Mouse (Mus musculus) CH12.LX (cell line): ENCODE measurements at regions not wholly inside any gene's neighbourhood (a gene's known extent, or its start where the extent isn't known, plus 50 kb on each side); places are given as distances from the start of the nearest gene placed in this dataset.

Experiments
- DNase-seq: peaks from one replicate; pipeline ENCODE4 v3.0.0-alpha.2; 2013; ENCODE audit errors: extremely low read depth
- H3K27ac ChIP-seq: 2 replicates; pipeline ENCODE4 v1.5.1; 2012; ENCODE audit warnings: low read depth, mild to moderate bottlenecking, control low read depth, moderate library complexity; ENCODE audit not compliant: insufficient read depth
- H3K27me3 ChIP-seq: replicated peaks from 2 replicates; pipeline ENCODE3; 2012; ENCODE audit warnings: inconsistent platforms
- H3K36me3 ChIP-seq, 2 experiments: replicated peaks in 1 of 2; 2 replicates each; pipeline versions ENCODE3 to v1.6.1; 2012; ENCODE audit warnings: inconsistent platforms in 1 of 2, low read length in 1 of 2, mild to moderate bottlenecking in 1 of 2, mixed read lengths in 1 of 2, moderate library complexity in 1 of 2; ENCODE audit not compliant: control insufficient read depth in 1 of 2, insufficient read depth in 1 of 2
- H3K4me1 ChIP-seq, 2 experiments: 2 replicates each; pipeline ENCODE4 v1.6.1; 2012; ENCODE audit warnings: inconsistent platforms in 1 of 2, moderate library complexity in 1 of 2; ENCODE audit not compliant: insufficient read depth in 2 of 2, control insufficient read depth in 1 of 2
- H3K4me2 ChIP-seq: 2 replicates; pipeline ENCODE4 v1.6.1; 2012; ENCODE audit warnings: low read depth, mild to moderate bottlenecking, control low read depth; ENCODE audit not compliant: poor library complexity, insufficient read depth, severe bottlenecking
- H3K4me3 ChIP-seq, 3 experiments: fragments of 150-350 bp in 1 of 3; sonication (generic) in 1 of 3; replicated peaks in 1 of 3; 2 replicates each; pipeline versions ENCODE3 to v1.5.1; 2011 to 2012; ENCODE audit warnings: low read depth in 2 of 3, low read length in 2 of 3, mild to moderate bottlenecking in 2 of 3, moderate library complexity in 2 of 3, control low read depth in 1 of 3, improper control_type of control experiment in 1 of 3, inconsistent platforms in 1 of 3, mixed read lengths in 1 of 3; ENCODE audit not compliant: poor library complexity in 1 of 3
- H3K79me2 ChIP-seq: replicated peaks from 2 replicates; pipeline ENCODE4 v1.6.1; 2012; ENCODE audit warnings: mild to moderate bottlenecking, moderate library complexity; ENCODE audit not compliant: control insufficient read depth, poor library complexity, insufficient read depth, severe bottlenecking; ENCODE audit errors: extremely low read depth
- H3K9ac ChIP-seq: 2 replicates; pipeline ENCODE4 v1.6.1; 2012; ENCODE audit warnings: low read depth, mild to moderate bottlenecking, control low read depth, moderate library complexity; ENCODE audit not compliant: insufficient read depth
- H3K9me3 ChIP-seq: replicated peaks from 2 replicates; pipeline ENCODE3; 2012; ENCODE audit warnings: low read length, inconsistent platforms, mixed read lengths
- BHLHE40 ChIP-seq: IDR thresholded peaks from 2 replicates; pipeline ENCODE4 v1.6.1; 2011; ENCODE audit warnings: mild to moderate bottlenecking, low read depth, low read length, improper control_type of control experiment
- E2F4 ChIP-seq: IDR thresholded peaks from 2 replicates; pipeline ENCODE4 v1.6.1; 2011; ENCODE audit warnings: low read depth, low read length, improper control_type of control experiment; ENCODE audit not compliant: insufficient replicate concordance
- EP300 ChIP-seq: IDR thresholded peaks from 2 replicates; pipeline ENCODE4 v1.6.1; 2011; ENCODE audit warnings: low read length, improper control_type of control experiment
- GABPA ChIP-seq: IDR thresholded peaks from 2 replicates; pipeline ENCODE4 v1.6.1; 2012; ENCODE audit warnings: low read depth, low read length, improper control_type of control experiment, inconsistent platforms; ENCODE audit not compliant: insufficient replicate concordance
- HCFC1 ChIP-seq: IDR thresholded peaks from 2 replicates; pipeline ENCODE4 v1.6.1; 2012; ENCODE audit warnings: low read depth, mild to moderate bottlenecking, inconsistent platforms, low read length, improper control_type of control experiment
- IRF4 ChIP-seq: IDR thresholded peaks from 2 replicates; pipeline ENCODE4 v1.6.1; 2014; ENCODE audit warnings: low read depth, mild to moderate bottlenecking, inconsistent platforms, low read length, improper control_type of control experiment
- JUN ChIP-seq: IDR thresholded peaks from 2 replicates; pipeline ENCODE4 v1.6.1; 2011; ENCODE audit warnings: low read depth, mild to moderate bottlenecking, low read length, improper control_type of control experiment, moderate library complexity; ENCODE audit not compliant: insufficient read depth
- MAFK ChIP-seq: IDR thresholded peaks from 2 replicates; pipeline ENCODE4 v1.6.1; 2011; ENCODE audit warnings: low read length, improper control_type of control experiment; ENCODE audit not compliant: insufficient replicate concordance
- MEF2A ChIP-seq: IDR thresholded peaks from 2 replicates; pipeline ENCODE4 v1.6.1; 2014; ENCODE audit warnings: low read depth, mild to moderate bottlenecking, inconsistent platforms, low read length, improper control_type of control experiment, borderline replicate concordance
- MXI1 ChIP-seq: IDR thresholded peaks from 2 replicates; pipeline ENCODE4 v1.6.1; 2011; ENCODE audit warnings: mild to moderate bottlenecking, low read depth, low read length, improper control_type of control experiment
- MYC ChIP-seq: IDR thresholded peaks from 2 replicates; pipeline ENCODE4 v1.6.1; 2011; ENCODE audit warnings: low read depth, mild to moderate bottlenecking, improper control_type of control experiment, low read length
- NRF1 ChIP-seq: IDR thresholded peaks from 2 replicates; pipeline ENCODE4 v1.6.1; 2014; ENCODE audit warnings: low read depth, mild to moderate bottlenecking, inconsistent platforms, low read length, improper control_type of control experiment, moderate library complexity
- PAX5 ChIP-seq: IDR thresholded peaks from 2 replicates; pipeline ENCODE4 v1.6.1; 2012; ENCODE audit warnings: low read length, inconsistent platforms, mixed read lengths
- POLR2A ChIP-seq: IDR thresholded peaks from 2 replicates; pipeline ENCODE4 v1.6.1; 2011; ENCODE audit warnings: low read depth, mild to moderate bottlenecking, improper control_type of control experiment, low read length
- RAD21 ChIP-seq: IDR thresholded peaks from 2 replicates; pipeline ENCODE4 v1.6.1; 2011; ENCODE audit warnings: low read depth, mild to moderate bottlenecking, low read length, improper control_type of control experiment, moderate library complexity
- SIN3A ChIP-seq: IDR thresholded peaks from 2 replicates; pipeline ENCODE4 v1.6.1; 2012; ENCODE audit warnings: low read length, improper control_type of control experiment, inconsistent platforms
- SMC3 ChIP-seq: IDR thresholded peaks from 2 replicates; pipeline ENCODE4 v1.6.1; 2011; ENCODE audit warnings: low read depth, low read length, improper control_type of control experiment
- TBP ChIP-seq: conservative IDR thresholded peaks from 2 replicates; pipeline ENCODE4 v1.6.1; 2011; ENCODE audit warnings: low read depth, low read length, improper control_type of control experiment
- USF1 ChIP-seq: IDR thresholded peaks from 2 replicates; pipeline ENCODE4 v1.6.1; 2014; ENCODE audit warnings: low read depth, mild to moderate bottlenecking, inconsistent platforms, low read length, improper control_type of control experiment
- ZC3H11A ChIP-seq: IDR thresholded peaks from 2 replicates; pipeline ENCODE4 v1.6.1; 2012; ENCODE audit warnings: low read depth, mild to moderate bottlenecking, inconsistent platforms, low read length, improper control_type of control experiment
- ZMIZ1 ChIP-seq: IDR thresholded peaks from 2 replicates; pipeline ENCODE4 v1.6.1; 2012; ENCODE audit warnings: low read depth, mild to moderate bottlenecking, inconsistent platforms, low read length, improper control_type of control experiment
- dilution Hi-C: fragments of 300-500 bp; cut with MboI; formaldehyde crosslinking; loops from 2 replicates; pipeline ENCODE4 v1.14.3; 2020; ENCODE audit warnings: low sequenced_read_pairs; ENCODE audit not compliant: extremely low pct_unique_long_range_greater_than_20kb, extremely low pct_ligation_motif_present
- in situ Hi-C: fragments of 300-500 bp; cut with MboI; formaldehyde crosslinking; loops from 3 replicates; pipeline ENCODE4 v1.14.3; 2019; ENCODE audit warnings: low sequenced_read_pairs, low pct_ligation_motif_present, low pct_unique_long_range_greater_than_20kb, mixed read lengths

- DNase-seq = no peak
- Histone ChIP-seq H3K27ac (no peak overlapping the region), H3K9ac (no peak overlapping the region), H3K36me3 (no peaks in the 10 kb centered on the region), H3K27me3 (no peaks in the 10 kb centered on the region), H3K4me2 (no peak overlapping the region), H3K9me3 (no peaks in the 10 kb centered on the region), H3K4me3 (no peak overlapping the region), H3K4me1 (no peaks in the 10 kb centered on the region)
- dilution Hi-C loops (no loop called here), in situ Hi-C loops (no loop called here)
- no peak for TF ChIP-seq TBP
- TF ChIP-seq PAX5 = no peak
- TF ChIP-seq RAD21 = no peak
- no peak for TF ChIP-seq MYC
- TF ChIP-seq NRF1 = no peak
- TF ChIP-seq SMC3 = no peak
- TF ChIP-seq IRF4 = no peak
- TF ChIP-seq E2F4 = no peak
- no peak for TF ChIP-seq SIN3A
- TF ChIP-seq HCFC1 = no peak
- TF ChIP-seq GABPA = no peak
- TF ChIP-seq ZMIZ1 = no peak
- TF ChIP-seq MAFK = no peak
- no peak for TF ChIP-seq MEF2A
- TF ChIP-seq ZC3H11A = no peak
- no peak for TF ChIP-seq MXI1
- no peak for TF ChIP-seq JUN
- TF ChIP-seq POLR2A = no peak
- TF ChIP-seq EP300 = no peak
- TF ChIP-seq BHLHE40 = no peak
- TF ChIP-seq, all 38 proteins: peak for 0
- no peaks in the 10 kb centered on the region for H3K79me2 ChIP-seq
These were observed 134.1 kb downstream of the Icos start for GRCm38 (mm10) chr1:61111731-61112309.

GRCm38 (mm10) chr1:61117535-61117934, 139.8 kb downstream of the Icos start:
- dilution Hi-C loops (no loop called here), in situ Hi-C loops (no loop called here)
- no peaks in the 10 kb centered on the region for H3K27me3 ChIP-seq
- no peaks in the 10 kb centered on the region for H3K4me1 ChIP-seq
- H3K9ac ChIP-seq = no peak overlapping the region
- TF ChIP-seq BHLHE40 = no peak
- peak; percentile 32; the same call in 1 of the 2 replicates for TF ChIP-seq USF1
- H3K36me3 ChIP-seq = no peaks in the 10 kb centered on the region
- no peak overlapping the region for H3K4me3 ChIP-seq
- no peak for DNase-seq
- no peaks in the 10 kb centered on the region for H3K9me3 ChIP-seq
- H3K27ac ChIP-seq = no peak overlapping the region
- no peak overlapping the region for H3K4me2 ChIP-seq
- H3K79me2 ChIP-seq = no peaks in the 10 kb centered on the region
